Mouse (Mus musculus) limb, embryonic 11.5 days (tissue): ENCODE data around the gene Ndufs8. TPM values are rescaled to one million over a fixed set of nuclear protein-coding genes. Genes with fewer than 3 reads are reported as not detected.
A peak's percentile ranks its signal among the peaks of the same experiment; 100 is the strongest.

Experiments used
- ATAC-seq: fragments of 200-750 bp; cut with Nextera tagmentation; 2 replicates; pipeline ENCODE4 v1.8.0; 2017; ENCODE audit warnings: low read depth; ENCODE audit not compliant: insufficient number of reproducible peaks, low FRiP score, low TSS enrichment
- DNase-seq: peaks from one replicate; pipeline ENCODE4 v3.0.0-alpha.2; 2015; ENCODE audit warnings: low spot score
- H3K27ac ChIP-seq: fragments of 300-500 bp; sonication (generic); replicated peaks from 2 replicates; pipeline ENCODE4 v1.5.1; 2014; ENCODE audit warnings: low read depth, mild to moderate bottlenecking, low read length
- H3K27me3 ChIP-seq: fragments of 300-500 bp; sonication (generic); 2 replicates; pipeline ENCODE4 v1.6.1; 2014; ENCODE audit warnings: mild to moderate bottlenecking, low read length, mixed read lengths; ENCODE audit not compliant: control insufficient read depth, insufficient read depth
- H3K36me3 ChIP-seq: fragments of 300-500 bp; sonication (generic); 2 replicates; pipeline ENCODE4 v1.6.1; 2014; ENCODE audit warnings: mild to moderate bottlenecking, low read length, moderate library complexity, mixed read lengths; ENCODE audit not compliant: control insufficient read depth, insufficient read depth
- H3K4me1 ChIP-seq: fragments of 300-500 bp; sonication (generic); 2 replicates; pipeline ENCODE4 v1.6.1; 2014; ENCODE audit warnings: low read length, mixed read lengths; ENCODE audit not compliant: control insufficient read depth, insufficient read depth
- H3K4me2 ChIP-seq: fragments of 300-500 bp; sonication (generic); 2 replicates; pipeline ENCODE4 v1.6.1; 2014; ENCODE audit warnings: low read depth, mild to moderate bottlenecking, moderate library complexity; ENCODE audit not compliant: severe bottlenecking
- H3K4me3 ChIP-seq: fragments of 300-500 bp; sonication (generic); 2 replicates; pipeline ENCODE4 v1.5.1; 2014; ENCODE audit warnings: low read depth, low read length
- H3K9ac ChIP-seq: fragments of 300-500 bp; sonication (generic); 2 replicates; pipeline ENCODE4 v1.6.1; 2014; ENCODE audit warnings: mild to moderate bottlenecking, low read length
- H3K9me3 ChIP-seq: fragments of 300-500 bp; sonication (generic); 2 replicates; pipeline ENCODE4 v1.6.1; 2016; ENCODE audit warnings: low read length; ENCODE audit not compliant: control insufficient read depth
- WGBS: fragments of 180-500 bp; shearing (Covaris S2); extraction: QIAGEN DNeasy Blood & Tissue Kit; methylation state at CpG from one replicate; pipeline ENCODE4 v1.1.7; 2014; 5-methylcytosine and 5-hydroxymethylcytosine counted together
- polyA plus RNA-seq: library from polyadenylated mRNA; unstranded; fragments of >200 nt; fragmentation: Nextera tagmentation; extraction: Ambion mirVana; gene quantifications from 2 replicates; pipeline ENCODE4 v1.2.1, GENCODE M21; 2014

The Ndufs8 gene
- polyA plus RNA-seq, 1 experiment from 2014 or later: 259 TPM

DNA sequence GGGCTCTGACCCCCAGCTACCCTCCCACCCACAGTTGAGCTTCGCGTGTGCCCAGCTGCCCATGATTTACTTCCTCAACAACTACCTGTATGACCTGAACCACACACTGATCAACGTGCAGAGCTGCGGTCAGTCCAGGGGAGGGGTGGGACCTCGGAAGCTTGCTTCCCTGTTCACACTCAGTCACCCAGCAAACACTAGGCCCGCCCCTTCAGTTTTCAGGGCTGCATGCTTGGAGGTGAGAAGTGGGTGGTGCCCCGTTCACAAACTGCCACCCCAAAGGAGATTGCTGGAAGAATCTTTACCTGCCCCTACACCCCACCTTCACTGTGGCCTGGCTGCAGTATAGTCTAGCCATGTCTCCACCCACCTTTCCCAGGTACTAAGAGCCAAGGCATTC lies 29.7 kb upstream of the Ndufs8 start:
- no peaks in the 10 kb centered on the region for H3K9me3 ChIP-seq
- no peaks in the 10 kb centered on the region for H3K36me3 ChIP-seq
- H3K4me2 ChIP-seq: no peak overlapping the region
- H3K9ac ChIP-seq: no peak overlapping the region
- 84% methylated on average over 7 of the region's 7 CpGs for WGBS
- H3K27ac ChIP-seq: no peak overlapping the region
- ATAC-seq (no peak), DNase-seq (no peak)
- H3K4me3 ChIP-seq: no peak overlapping the region
- H3K27me3 ChIP-seq: no peaks in the 10 kb centered on the region
- H3K4me1 ChIP-seq: no peaks in the 10 kb centered on the region

GRCm38 (mm10) chr19:3935896-3936850 lies 23.6 kb upstream of the Ndufs8 start:
- no peak overlapping the region for H3K27ac ChIP-seq
- 8% methylated on average over 22 of the region's 22 CpGs for WGBS
- DNase-seq (peak; percentile 65), ATAC-seq (no peak)
- H3K4me2 ChIP-seq: peak overlapping the region; percentile 80
- H3K9ac ChIP-seq: peak overlapping the region; percentile 55
- no peaks in the 10 kb centered on the region for H3K9me3 ChIP-seq
- 0 out of 2 replicates have a peak, but pooled peaks cover 7% of the 10 kb centered on the region for H3K4me1 ChIP-seq
- H3K4me3 ChIP-seq: peak overlapping the region; percentile 45
- no peaks in the 10 kb centered on the region for H3K27me3 ChIP-seq
- no peaks in the 10 kb centered on the region for H3K36me3 ChIP-seq

DNA sequence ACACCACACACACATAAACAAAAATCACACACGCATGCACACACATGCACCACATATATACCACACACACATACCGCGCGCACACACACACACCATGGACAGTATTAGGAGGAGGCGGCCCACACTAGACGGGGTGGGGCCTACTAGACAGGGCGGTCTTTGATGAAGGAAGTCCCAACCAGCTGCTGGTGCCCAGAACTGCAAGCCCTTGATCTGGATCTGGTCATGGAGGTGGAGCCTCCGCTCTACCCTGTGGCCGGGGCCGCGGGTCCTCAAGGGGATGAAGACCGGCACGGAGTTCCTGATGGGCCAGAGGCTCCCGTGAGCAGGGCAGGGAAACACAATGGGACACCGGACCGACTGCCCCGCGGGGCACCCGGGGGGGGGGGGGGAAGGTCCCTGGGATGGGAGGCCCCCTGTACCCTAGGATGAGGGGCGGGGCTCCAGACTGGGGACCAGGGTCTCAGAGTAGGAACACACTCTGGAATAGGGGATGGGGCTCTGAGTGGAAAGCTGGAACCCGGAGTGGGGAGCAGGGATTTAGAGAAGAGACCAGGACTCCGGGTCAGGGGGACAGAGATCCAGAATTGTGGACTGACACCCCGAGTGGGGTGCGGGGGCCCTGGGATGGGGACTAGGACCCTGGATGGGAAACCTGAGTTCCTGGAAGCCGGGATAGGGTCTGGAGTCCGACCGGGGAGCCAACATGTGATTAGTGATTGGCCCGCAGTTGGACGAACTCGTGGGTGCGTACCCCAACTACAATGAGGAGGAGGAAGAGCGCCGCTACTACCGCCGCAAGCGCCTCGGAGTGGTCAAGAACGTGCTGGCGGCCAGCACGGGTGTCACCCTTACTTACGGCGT lies 22.7 kb upstream of the Ndufs8 start, which contains the start of gene Unc93b1:
Gene Unc93b1, plus strand, starts transcription at position 155 of the 864 bp plus-strand sequence.
- Histone ChIP-seq H3K9me3 (no peaks in the 10 kb centered on the region), H3K4me1 (0 out of 2 replicates have a peak, but pooled peaks cover 7% of the 10 kb centered on the region), H3K36me3 (no peaks in the 10 kb centered on the region), H3K9ac (peak within 1 kb of the TSS; percentile 55), H3K27me3 (no peaks in the 10 kb centered on the region), H3K27ac (no peak within 1 kb of the TSS), H3K4me3 (peak within 1 kb of the TSS; percentile 45), H3K4me2 (peak within 1 kb of the TSS; percentile 80)
- ATAC-seq (peak; percentile 84), DNase-seq (peak; percentile 74)
- 5% methylated on average over 41 of the region's 42 CpGs for WGBS

DNA sequence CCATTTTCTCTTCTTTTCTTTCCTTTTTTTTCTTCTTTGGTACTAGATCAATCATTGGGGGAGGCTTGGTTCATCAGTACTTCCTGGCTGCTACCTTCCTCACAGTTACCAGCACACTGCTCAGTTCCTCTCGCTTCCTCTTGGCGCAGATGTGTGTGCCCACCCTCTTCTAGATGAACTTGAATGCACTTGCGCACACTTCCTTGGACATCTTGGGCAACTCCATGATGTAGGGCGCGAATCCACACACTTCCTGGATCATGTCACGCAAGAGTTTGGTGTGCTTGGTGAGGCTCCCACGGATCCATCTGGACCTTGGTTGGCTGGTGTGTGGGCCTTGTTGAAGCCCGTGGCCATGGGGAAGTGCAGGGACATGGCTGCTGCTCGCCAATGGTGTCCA lies 19.1 kb upstream of the Ndufs8 start:
- no peak for ATAC-seq

GRCm38 (mm10) chr19:3930262-3931057 lies 17.9 kb upstream of the Ndufs8 start:
- WGBS: 78% methylated on average over 21 of the region's 21 CpGs
- Histone ChIP-seq H3K36me3 (no peaks in the 10 kb centered on the region), H3K4me3 (no peak overlapping the region), H3K9me3 (no peaks in the 10 kb centered on the region), H3K9ac (no peak overlapping the region), H3K27me3 (no peaks in the 10 kb centered on the region), H3K4me1 (0 out of 2 replicates have a peak, but pooled peaks cover 4% of the 10 kb centered on the region), H3K4me2 (no peak overlapping the region), H3K27ac (no peak overlapping the region)
- ATAC-seq (no peak), DNase-seq (no peak)

More for the DNA sequence above, 19.1 kb upstream of the Ndufs8 start:
- no peak for DNase-seq
- Histone ChIP-seq H3K9me3 (no peaks in the 10 kb centered on the region), H3K4me2 (no peak overlapping the region), H3K9ac (no peak overlapping the region), H3K36me3 (no peaks in the 10 kb centered on the region), H3K4me1 (0 out of 2 replicates have a peak, but pooled peaks cover 7% of the 10 kb centered on the region), H3K27me3 (no peaks in the 10 kb centered on the region), H3K27ac (no peak overlapping the region), H3K4me3 (no peak overlapping the region)
- 91% methylated on average over 9 of the region's 9 CpGs for WGBS

- Histone ChIP-seq H3K27me3 (no peaks in the 10 kb centered on the region), H3K4me2 (no peak within 1 kb of the TSS), H3K9ac (no peak within 1 kb of the TSS), H3K4me3 (no peak within 1 kb of the TSS), H3K4me1 (no peaks in the 10 kb centered on the region), H3K27ac (no peak within 1 kb of the TSS), H3K36me3 (no peaks in the 10 kb centered on the region), H3K9me3 (no peaks in the 10 kb centered on the region)
- ATAC-seq (no peak), DNase-seq (no peak)
- WGBS: 72% methylated on average over 12 of the region's 12 CpGs
These were observed 16.8 kb upstream of the Ndufs8 start, which contains the start of gene Aldh3b1 for GRCm38 (mm10) chr19:3929211-3929941. Gene Aldh3b1, minus strand, starts transcription at chr19:3929808.

DNA sequence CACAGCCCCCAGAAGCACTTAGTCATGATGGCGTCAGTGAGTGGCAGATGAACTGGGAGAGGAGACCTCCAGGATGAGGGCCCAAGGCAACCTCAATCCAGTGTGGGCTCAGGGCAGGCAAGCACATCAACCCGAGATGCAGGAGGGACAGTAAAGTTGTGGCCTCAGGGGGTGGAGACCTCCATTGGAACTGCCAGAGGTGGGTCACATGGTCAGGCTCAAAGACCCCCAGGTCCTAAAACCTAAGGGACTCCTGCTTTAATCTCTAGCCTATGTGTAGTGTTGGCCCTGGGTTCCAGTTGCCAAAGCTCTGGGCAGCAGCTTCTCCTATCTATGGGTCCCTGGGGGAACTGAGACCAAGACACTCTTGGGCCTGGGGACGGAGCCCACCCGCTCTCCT lies 16.2 kb upstream of the Ndufs8 start:
- no peak for ATAC-seq
- Histone ChIP-seq H3K36me3 (no peaks in the 10 kb centered on the region), H3K27ac (no peak overlapping the region), H3K9ac (no peak overlapping the region), H3K27me3 (no peaks in the 10 kb centered on the region), H3K4me3 (no peak overlapping the region), H3K9me3 (no peaks in the 10 kb centered on the region), H3K4me2 (no peak overlapping the region), H3K4me1 (no peaks in the 10 kb centered on the region)
- DNase-seq: no peak
- 87% methylated on average over 4 of the region's 4 CpGs for WGBS
